Mouse (Mus musculus) cerebellum, adult 8-10 months (tissue): ENCODE data around the gene Mgp.
"Not testable (repeated sequence)": the region's sequence is repeated elsewhere in the genome, so short reads cannot be mapped to it uniquely, and the experiment has no call there.

Experiments
- DNase-seq: peaks from one replicate; pipeline ENCODE4 v3.0.0; 2022

The Mgp gene

DNA sequence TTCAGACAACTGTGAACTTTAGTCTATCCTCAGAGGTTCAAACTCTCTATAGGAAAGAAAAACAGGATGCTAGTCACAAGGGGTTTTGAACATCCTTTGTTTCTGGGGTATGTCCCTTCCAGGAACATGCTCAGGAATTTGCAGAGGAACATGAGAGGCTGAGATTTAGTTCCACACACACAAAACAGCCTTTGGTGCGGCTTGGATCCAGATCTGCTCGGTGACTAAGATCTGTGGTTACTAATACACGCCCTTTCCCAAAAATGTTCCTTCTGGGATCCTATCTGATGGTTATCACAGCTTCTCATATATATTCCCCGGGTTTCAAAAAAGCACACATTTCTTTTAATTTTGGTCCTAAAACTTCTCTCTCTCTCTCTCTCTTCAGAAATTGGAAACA, 22.2 kb upstream of the Mgp start:
- no peak for DNase-seq

DNA sequence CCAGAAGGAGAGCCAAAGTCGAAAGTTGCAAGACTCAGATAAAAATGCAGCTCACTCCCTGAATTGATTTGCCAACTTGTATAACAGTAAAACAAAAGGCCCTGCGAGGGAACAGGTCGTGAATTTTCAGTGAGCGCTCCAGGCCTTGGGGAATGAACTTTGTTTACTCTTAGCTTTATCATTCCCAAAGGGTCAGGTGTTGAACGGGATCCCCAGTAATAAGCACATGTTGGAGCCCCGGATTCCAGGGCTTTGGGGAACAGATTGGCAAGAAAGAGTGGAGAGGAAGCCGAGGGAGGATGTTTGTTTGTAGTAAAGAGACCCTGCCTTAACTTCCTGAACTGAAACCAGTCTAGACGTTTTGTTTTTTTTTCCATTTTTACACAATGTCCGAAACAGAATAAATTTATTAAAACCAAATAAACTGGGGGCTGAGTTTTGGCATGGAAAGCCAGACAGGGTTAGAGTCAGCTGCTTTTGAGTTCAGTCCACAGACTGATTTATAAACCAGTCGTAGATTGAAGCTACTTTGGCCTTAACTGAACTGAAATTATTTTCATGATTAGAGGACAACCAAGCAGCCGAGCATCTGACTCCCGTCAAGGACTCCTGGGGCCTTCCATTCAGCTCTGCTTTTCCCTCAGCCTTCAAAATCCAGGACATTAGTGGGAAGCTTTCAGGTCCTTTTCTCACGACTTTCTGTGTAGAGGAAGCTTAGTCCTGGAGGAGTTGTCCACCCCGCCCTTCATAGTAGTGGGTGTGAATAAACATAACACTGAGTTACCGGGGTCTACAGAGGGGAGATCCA, 19.1 kb upstream of the Mgp start:
- no peak for DNase-seq

DNA sequence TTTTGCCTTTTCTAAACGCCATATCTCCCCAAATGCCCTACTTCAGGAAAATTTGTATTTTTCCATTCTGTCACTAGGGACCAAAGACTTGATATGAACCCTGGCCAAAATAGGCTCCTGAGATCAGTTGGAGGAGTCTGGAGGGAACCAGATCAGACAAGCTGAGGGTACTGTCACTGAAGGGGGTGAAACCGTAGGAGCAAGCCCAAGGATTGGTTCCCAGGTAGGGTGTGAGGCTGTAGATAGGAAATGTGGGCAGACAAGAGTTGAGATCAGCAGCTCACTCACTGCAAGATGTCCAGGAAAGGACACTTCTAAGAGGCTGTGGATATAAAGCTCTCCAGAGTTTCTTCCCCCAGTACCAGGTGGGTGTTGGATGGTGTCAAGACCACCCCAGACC, 16.4 kb upstream of the Mgp start:
- DNase-seq: no peak

DNA sequence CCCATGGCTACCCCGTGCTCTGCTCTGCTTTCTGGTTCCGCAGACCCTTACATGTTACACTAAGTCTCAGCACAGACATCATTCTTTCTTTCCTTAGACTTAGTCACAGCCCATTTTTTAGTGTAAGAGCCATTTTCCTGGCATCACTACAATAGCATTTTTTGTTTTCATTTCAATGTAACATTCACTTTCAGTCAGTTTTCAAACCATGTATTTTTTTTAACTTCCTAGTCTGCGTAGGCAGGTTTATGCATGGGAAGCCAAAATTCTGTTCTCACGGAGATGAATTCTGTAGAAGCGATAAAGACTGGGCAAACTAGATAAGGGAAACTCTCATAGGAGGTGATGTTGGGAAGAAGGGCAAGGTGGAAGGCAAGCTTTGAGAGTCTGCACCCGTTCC, 13.9 kb upstream of the Mgp start:
- DNase-seq: no peak

DNA sequence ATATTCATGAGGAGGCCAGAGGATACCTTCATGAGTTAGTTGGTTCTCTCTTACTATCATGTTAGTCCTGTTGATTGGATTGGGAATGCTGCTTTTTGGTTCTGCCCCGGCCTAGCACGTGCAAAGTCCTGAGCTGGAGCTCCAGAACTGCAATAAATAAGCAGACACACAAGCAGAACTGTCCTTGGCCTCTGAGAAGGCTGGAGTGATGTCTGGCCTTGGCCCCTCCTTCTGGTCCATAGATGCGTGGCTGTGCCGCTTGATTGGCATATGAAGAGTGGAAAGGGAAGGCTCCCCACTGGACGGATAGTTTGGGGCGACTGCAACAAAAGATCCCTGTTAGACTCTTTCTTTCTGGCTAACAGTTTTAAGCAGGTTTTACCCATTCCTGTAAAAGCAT, 13.4 kb upstream of the Mgp start:
- no peak for DNase-seq

DNA sequence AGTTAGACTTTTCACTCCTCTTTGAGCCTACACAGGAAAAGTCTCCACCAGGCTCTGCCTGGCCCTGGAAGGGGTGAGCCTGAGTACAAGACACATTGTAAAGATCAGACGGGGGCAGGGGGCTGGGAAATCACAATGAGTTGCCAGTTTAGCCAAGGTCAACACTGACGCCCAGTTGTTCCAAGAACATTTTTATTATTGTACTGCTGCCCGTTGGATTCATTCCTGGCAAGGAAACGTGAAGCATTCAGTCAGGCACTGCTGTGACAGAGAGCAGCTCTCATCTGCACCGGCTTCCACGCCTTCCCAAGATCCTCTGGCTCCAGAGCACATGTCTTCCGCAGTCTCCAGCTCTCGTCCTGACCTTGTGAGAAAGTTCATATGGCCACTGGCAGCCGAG, 12.2 kb upstream of the Mgp start:
- no peak for DNase-seq

DNA sequence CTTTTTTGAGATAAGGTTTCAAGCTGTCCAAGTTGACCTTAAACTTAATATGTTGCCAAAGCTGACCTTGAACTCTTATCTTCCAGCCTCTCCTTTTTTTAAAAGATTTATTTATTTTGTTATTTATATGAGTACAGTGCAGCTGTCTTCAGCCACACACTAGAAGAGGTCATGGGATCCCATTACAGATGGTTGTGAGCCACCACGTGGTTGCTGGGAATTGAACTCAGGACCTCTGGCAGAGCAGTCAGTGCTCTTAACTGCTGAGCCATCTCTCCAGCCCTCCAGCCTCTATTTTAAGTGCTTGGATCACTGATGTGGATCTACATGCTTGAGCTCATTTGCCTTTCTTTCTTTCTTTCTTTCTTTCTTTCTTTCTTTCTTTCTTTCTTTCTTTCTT, 9.1 kb upstream of the Mgp start:
- not testable (repeated sequence) for DNase-seq

DNA sequence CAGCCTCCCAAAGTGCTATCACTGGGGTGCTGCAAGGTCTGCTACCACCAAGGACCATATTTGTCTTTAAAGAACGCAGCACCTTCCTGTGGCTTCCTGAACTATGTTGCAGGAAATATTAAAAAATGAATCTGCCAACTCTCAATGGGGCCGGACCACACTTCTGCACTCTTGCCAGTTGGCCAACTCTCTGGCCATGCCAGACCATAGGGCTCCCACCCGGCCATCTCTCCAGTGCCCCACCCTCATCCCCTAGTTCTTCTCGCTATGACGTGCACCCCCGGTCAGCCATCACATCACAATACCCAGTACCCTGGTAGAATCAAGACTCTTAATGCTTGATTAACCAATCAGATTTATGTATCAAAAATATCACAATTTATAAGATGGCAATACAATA, 8.3 kb upstream of the Mgp start:
- DNase-seq: no peak

DNA sequence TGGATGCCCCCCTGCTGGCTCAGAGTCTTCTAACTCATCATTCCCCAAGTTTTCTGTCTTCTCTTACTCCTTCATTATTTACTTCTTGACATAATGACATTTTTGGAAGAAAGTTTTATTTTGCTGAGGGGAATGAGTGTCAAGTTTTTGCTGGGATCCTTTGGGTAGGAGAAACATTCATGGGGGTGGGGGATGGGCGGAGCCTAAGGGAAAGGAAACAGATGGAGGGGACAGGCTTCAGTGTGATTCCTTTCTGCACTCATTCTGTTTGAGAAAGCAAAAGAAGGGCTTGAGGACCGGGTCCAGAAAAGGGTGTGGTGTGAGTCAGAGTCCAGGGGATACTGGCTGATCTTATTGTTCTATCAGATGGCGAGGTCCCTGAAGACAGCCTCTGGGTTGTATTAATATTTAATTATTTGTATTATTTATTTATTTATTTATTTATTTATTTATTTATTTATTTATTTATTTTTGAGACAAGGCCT, 7.8 kb upstream of the Mgp start:
- DNase-seq: no peak

DNA sequence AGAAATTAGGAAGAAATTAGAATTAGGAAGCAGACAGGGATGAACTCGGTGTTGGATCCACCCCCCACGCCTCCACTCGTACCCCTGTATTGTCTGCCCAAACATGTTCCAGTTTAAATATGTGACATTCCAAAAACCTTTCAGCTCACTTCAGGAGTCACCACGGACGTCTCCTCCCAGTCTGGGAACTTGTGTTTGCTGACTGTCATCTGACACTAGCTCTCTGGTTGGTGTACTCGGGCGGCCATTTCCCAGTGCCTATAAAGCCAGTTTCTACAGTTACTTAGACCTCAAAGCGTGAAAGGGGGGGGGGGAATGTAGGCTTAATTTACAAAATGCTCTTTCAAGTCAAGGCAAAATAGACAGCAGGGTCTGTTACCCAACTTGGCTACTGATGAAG, 6.1 kb upstream of the Mgp start:
- DNase-seq: no peak

DNA sequence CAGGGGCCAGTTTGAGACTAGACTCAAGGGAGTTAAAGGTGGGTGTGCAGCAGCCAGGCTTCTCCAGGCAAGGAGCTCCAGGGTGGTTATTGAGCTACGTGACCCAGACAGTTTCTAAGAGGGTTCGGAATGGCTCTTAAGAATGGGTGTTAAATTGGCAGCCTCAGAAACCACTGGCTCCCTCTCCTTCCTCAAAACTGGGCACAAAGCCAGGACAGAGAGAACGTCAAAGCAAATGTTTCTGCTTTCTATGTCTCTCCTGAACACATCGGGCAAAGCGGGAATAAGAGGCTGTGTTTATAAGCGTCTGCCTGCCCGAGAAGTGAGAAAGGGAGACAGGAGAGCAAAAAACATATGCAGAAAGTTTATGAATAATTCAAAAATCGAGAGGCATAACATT, 1.0 kb downstream of the Mgp start:
- DNase-seq: no peak

DNA sequence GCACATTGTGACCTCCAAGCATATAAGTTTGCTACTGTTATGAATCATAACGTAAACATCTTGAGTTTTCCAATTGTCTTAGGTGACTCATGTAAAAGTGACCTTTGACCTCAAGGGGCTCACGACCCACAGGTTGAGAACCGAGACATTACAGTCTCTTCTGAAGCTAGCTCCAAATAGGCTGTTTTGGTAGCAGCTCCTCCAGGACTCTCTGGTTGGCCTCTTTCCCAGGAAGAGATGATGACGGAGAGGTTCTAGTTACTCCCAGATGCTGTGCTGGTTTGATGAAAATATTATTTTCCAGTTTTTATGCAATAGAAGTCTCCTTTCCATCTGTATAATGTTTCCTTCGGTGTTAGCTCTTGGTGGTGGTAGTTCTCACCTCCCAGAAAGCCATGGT, 6.7 kb downstream of the Mgp start:
- DNase-seq: no peak

DNA sequence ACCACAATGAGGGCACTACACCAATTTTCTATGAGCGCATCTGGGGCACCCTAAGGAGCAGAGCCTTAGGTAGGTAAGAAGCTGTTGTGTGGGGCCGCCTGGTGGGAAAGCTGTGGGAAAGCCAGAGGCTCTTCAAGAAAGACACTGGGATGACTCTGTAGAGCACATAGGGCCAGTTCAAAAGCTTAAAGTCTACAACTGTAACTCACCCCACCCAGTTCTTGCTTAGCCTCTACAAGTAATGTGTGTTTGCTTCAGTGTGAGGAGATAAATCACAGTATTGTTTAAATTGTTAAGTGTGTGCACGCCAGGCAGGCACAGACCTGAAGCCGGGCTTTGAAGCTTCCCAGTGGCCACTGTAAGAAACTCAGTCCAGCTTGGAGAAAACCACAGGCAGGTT, 9.5 kb downstream of the Mgp start:
- DNase-seq: no peak

DNA sequence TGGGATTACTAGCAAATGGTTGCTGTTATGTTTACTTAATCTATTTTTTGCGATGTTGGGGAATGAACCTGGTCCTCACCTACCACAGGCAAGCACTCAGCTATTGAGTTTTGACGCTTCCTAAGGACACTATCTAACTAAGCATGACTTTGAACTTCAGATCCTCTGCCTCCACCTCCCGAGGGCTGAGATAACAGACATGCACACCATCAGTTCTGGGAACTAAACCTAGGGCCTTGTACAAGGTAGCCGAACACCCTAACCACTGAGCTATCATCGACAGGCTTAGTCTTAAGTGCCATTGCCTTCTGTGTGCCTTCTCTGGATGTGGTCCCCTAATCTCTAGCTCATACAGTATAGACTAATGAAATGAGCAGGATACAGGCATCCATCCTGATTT, 10.3 kb downstream of the Mgp start:
- DNase-seq: no peak

DNA sequence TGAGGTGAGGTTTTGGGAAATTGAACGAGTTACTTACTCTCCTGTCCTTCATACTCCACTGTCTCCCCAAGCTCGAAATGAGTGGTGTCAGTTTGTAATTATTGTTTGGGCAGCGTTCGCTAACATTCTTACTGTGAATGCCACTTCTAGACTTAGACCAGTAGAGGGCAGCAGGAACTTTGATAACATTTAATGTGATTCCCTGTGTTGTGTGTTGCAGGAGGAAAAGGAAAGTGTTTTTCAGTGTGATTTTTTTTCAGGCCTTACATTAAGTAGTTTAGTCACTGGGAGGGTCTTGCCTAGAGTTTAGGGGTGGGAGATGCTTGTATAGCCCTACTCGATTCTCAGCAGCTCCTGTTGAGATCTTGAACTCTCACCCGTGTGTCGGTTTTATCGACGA, 14.6 kb downstream of the Mgp start:
- peak; percentile 3 for DNase-seq

DNA sequence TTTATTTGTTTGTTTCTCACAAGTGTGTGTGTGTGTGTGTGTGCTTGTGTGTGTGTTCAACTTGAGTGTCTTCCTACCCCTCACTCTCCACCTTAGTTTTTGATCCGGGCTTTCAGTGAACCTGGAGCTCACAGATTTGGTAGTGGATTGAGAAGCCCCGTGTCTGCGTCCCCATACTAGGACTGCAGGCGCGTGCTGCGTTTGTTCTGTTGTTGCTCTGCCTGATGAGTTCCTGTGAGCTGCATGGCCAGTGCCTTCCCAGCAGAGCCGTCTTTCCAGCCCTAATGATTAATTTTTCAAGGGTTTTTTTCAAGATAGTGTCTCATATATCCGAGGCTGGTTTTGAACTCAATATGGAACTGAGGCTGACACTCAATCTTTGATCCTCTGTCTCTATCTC, 17.2 kb downstream of the Mgp start:
- no peak for DNase-seq

DNA sequence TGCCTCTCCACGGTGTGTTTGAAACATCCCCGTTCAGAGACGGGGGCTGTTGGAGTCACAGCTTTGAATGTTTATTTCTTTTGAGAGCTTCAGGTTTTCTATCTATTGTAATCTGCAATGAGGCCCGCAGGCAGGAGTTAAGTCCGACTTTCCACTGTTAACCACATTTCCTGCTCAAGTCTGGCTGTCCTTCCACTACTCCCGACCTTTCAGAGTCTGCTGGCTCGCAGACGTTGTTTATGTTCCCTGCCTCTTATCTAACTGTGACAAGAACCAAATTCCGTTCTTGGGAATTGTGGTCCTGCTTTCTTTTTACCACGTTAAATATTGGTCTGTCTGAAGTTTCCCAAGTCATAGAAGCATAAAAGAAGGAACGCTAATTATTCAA, 17.8 kb downstream of the Mgp start:
- no peak for DNase-seq

DNA sequence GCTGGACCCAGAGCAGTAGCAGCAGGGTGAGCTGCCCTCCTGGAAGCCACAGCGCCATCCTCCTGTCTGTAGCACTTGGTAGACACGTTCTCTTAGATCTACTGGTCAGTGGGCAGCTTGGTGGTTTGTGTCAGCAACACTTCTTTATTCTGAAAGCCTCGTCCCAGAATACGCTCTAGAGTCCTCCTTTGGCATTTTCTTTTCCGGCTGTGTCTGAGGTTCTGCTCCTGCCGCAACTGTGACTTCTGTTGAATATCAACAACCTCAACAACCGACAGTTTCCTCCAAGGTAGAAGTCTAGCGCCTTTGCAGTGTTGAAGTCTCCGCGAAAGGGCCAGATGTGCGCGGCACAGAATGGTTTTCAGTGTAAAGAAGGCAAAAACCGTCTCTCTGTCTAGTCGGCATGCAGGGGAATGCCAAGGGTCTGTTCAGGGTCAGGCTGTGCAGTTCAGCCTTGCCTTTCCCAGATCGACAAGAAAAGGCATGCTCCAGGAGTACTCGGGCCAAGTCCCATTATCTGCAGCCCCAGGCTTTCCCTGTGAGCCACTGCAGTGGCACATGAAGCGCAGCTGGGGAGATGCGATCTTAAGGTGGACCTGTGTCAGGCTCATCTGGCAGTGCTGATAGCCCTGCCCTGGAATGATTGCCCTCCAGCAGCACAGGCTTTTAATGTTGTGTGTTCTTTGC, 18.3 kb downstream of the Mgp start, which contains the start of gene Art4:
Art4 (minus strand) TSS at position 548 of the 687 bp plus-strand sequence.
- no peak for DNase-seq

DNA sequence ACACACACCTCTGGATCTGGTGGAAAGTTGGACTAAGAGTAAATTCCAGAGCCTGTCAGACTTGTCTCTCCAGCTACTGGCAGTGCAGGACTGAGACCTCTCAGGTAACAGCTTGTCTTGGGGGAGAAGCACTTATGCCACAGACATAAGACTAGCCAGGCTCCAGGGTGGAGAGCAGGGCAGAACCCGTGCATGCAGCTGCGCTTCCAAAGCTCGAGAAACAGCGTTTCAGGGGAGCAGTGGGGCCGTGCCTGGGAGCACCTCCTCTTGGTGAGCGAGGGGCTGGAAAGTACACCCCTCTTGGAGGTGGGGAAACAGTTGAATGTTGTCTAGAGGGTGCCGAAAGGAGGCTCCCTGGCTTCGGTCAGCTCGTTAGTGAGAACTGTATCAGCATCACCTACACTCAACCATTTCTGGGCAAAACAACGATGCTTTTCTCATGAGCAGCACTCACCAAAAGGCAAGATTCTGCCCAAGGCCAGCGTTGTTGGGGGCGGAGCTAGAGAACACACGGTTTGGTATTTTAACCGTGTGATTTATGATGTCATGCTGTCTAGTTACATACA, 19.5 kb downstream of the Mgp start:
- no peak for DNase-seq

DNA sequence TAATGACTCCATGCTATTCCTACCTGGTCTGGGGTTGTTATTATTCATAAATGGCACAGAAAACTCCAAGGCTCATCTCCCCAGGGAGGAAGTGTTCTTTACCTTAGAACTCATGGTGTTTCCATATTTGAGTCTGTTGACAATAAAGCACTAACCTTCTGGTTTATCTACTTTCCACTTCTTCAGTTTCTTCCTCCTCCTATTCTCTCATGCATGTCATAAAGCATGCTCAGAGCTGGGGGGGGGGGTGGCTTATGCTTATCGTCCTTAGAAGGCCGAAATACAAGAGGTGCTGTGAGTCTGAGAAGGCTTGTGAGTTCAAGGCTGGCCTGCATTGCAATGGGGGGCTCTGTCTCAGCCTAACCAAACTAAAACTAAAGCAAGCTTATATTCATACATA, 20.4 kb downstream of the Mgp start:
- no peak for DNase-seq

DNA sequence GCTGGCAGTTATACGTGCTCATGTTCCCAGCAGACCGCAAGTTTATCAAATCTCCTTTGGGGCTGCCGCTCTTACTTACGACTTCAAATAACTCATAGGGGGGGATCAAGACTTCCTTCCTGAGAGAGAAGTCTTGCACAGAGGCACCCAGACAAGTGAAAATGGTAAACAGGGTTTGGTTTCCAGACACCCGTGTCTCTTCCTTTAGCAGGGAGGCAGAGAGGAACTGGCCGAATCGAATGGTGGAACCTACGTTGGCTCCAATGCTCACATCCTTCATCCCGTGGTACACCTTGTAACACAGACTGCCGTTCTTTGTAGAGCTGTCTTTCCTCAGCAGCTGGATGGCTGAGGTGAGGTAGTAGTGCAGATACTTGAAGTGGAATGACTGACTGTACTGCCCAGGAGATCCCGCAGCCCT, 21.3 kb downstream of the Mgp start:
- DNase-seq: no peak

DNA sequence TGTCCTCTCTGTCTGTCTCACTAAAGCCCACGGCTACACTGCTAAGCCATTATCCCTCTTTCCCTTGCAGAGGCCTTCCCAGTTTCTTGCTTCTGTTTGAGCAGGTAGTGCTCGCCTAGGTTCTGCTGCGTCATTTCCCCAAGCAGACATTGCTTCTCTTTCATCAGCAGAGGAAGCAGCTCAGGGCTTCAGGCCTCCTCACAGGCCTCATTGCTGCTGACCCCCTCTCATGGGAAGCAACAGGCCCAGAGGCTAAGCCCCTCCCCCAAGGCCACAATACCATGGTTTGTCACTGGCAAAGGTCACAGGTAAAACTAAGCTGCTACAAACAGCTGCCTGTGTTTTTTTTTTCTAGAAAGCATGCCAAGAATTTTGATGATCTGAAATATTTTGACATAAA, 22.9 kb downstream of the Mgp start:
- no peak for DNase-seq

DNA sequence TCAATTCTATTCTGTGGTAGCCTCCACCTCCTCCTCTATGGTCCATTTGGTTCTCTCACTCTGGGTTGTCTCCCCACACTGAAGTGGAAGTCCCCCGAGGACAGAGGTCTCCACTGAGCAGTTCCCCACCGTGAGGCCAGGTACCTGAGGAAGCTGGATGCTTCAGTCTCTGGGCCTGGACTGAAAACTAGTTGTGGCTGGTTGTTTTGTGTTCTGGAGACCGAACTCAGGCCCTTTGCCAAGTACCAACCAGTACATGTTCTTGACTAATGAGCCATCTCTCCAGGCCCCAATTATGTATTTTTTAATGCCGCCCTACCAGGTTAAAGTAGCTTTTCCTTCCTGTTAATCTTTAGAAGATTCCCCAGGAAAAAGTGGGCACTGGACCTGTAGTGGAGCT, 23.3 kb downstream of the Mgp start:
- no peak for DNase-seq

DNA sequence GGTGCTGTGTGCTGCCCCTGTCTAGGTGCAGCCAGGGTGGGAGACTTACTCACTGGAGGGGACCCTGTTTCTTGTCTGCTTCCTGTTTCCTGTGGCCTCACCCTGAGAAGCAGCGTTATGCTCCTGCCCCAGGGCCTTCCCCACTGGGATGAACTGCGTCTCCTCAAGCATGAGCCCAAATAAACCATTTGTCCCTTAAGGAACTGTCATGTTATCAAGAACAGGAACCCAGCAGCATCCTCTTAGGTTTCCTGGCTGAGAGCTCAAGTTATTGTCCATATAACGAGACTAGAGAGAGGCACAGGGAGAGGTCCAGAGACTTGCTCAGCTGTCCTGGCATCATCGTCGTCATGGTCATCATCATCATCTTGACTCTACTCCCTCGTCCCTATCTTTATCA, 25.4 kb downstream of the Mgp start:
- DNase-seq: no peak
